In the genomic region with DNA sequence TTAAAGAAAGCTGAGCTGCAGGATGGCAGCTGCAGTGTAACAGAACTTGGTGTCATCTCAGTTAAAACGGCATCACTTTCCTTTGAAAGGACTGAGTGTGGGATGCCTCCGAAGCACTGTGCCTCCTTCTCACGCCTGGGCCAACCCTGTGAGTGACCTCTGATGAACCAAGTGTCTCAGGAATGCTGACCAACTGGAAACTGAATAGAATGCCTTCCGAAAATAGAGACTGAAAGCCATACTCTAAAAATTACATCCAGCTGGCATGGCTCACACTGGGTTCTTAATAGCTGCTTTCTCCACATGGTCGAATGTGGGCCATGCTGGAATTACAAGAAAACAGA, we compare ENCODE assay signal across 16 mouse cellular contexts.
A peak's percentile ranks its signal among the peaks of the same experiment; 100 is the strongest.
DNase-seq lines count a peak whose midpoint lies in the region; ATAC-seq and TF ChIP-seq lines count a peak whose summit lies in the region.
"Had no signal": no experiment of that assay in that cellular context is flagged by ENCODE, and none has a peak within 500 bp of the region (broad histone marks: within the 10 kb centered on the region; RNA-seq: fewer than 3 reads in every experiment).

No protein-coding gene starts in this region.

- 0 out of 2 replicates have a peak, but pooled peaks cover 4% of the 10 kb centered on the region for H3K36me3 ChIP-seq in heart, adult 2 months (ENCODE audit: control insufficient read depth, insufficient read depth, low read length)
- H3K36me3 ChIP-seq in heart, postnatal 0 days (replicated peaks; ENCODE audit: control insufficient read depth, insufficient read depth, low read length): no peaks in the 10 kb centered on the region
- no peaks in the 10 kb centered on the region for H3K36me3 ChIP-seq in kidney, embryonic 14.5 days (ENCODE audit: control insufficient read depth, insufficient read depth, low read length)
- H3K36me3 ChIP-seq: neural tube, embryonic 12.5 days had no signal

- no peak overlapping the region for H3K4me3 ChIP-seq in heart, adult 2 months
- no peak overlapping the region for H3K4me3 ChIP-seq in heart, postnatal 0 days (ENCODE audit: low read depth, low read length)
- no peak overlapping the region for H3K4me3 ChIP-seq in kidney, embryonic 14.5 days (ENCODE audit: low read length)
- H3K4me3 ChIP-seq: neural tube, embryonic 12.5 days had no signal

- no peaks in the 10 kb centered on the region for H3K27me3 ChIP-seq in heart, adult 2 months (ENCODE audit: control insufficient read depth, insufficient read depth, low read length)
- H3K27me3 ChIP-seq in heart, postnatal 0 days (ENCODE audit: control insufficient read depth, insufficient read depth, low read length): no peaks in the 10 kb centered on the region
- H3K27me3 ChIP-seq in kidney, embryonic 14.5 days (ENCODE audit: control insufficient read depth, insufficient read depth, low read length): no peaks in the 10 kb centered on the region
- H3K27me3 ChIP-seq: neural tube, embryonic 12.5 days had no signal

- H3K79me2 ChIP-seq in heart, adult 2 months (replicated peaks; ENCODE audit: control insufficient read depth, insufficient read depth, low read length): no peaks in the 10 kb centered on the region

- peak; percentile 85 for ATAC-seq in frontal cortex, adult (ENCODE audit: low TSS enrichment)
- peak; percentile 78 for ATAC-seq in heart, postnatal 0 days (ENCODE audit: insufficient read depth, low read depth)
- no peak for ATAC-seq in kidney, embryonic 14.5 days (ENCODE audit: low FRiP score, low TSS enrichment)
- ATAC-seq: forebrain, embryonic 14.5 days; liver, postnatal 0 days; midbrain, embryonic 16.5 days had no signal

- no peak for TF ChIP-seq CTCF in heart, adult 2 months (IDR thresholded peaks at IDR 0.05)
- TF ChIP-seq CTCF in heart, postnatal 0 days (IDR thresholded peaks at IDR 0.05; ENCODE audit: low read depth): no peak

- 29% methylated on average over 5 of the region's 5 CpGs for WGBS in heart, adult 2 months
- WGBS in heart, postnatal 0 days: 21% methylated on average over 5 of the region's 5 CpGs
- WGBS in kidney, embryonic 14.5 days: 36% methylated on average over 5 of the region's 5 CpGs

- no peak for TF ChIP-seq EP300 in heart, adult 2 months (IDR thresholded peaks at IDR 0.05; ENCODE audit: insufficient read depth, low read depth, low read length)
- no peak for TF ChIP-seq EP300 in heart, postnatal 0 days (IDR thresholded peaks at IDR 0.05; ENCODE audit: low read depth)

- H3K4me2 ChIP-seq in heart, postnatal 0 days (ENCODE audit: low read depth, low read length): no peak overlapping the region
- H3K4me2 ChIP-seq in kidney, embryonic 14.5 days (replicated peaks; ENCODE audit: low read depth, low read length): no peak overlapping the region
- H3K4me2 ChIP-seq: neural tube, embryonic 12.5 days had no signal

- no peak for DNase-seq in frontal cortex, postnatal 14 days (ENCODE audit: low spot score in 2 of 2)
- peak; percentile 49 for DNase-seq in brain, adult 2 months (ENCODE audit: low read depth, low spot score)
- peak; percentile 24 to 46 for DNase-seq in heart, adult 2 months
- peak; percentile 47 for DNase-seq in heart, postnatal 0 days (ENCODE audit: low spot score)
- no peak for DNase-seq in urinary bladder, postnatal 36 days (ENCODE audit: low spot score in 2 of 2)
- DNase-seq in urinary bladder, postnatal 25 days (ENCODE audit: low spot score): no peak
- DNase-seq: adrenal gland, adult 2 months; cerebellum, postnatal 36 days; left cerebral cortex, postnatal 4 days; liver, postnatal 0 days had no signal

- no peaks in the 10 kb centered on the region for H3K9me3 ChIP-seq in heart, postnatal 0 days (replicated peaks; ENCODE audit: control insufficient read depth, low read length)
- H3K9me3 ChIP-seq in kidney, embryonic 14.5 days (ENCODE audit: control insufficient read depth, low read length): no peaks in the 10 kb centered on the region
- H3K9me3 ChIP-seq: neural tube, embryonic 12.5 days had no signal

- no peak overlapping the region for H3K9ac ChIP-seq in heart, adult 2 months (ENCODE audit: low read depth, low read length)
- no peak overlapping the region for H3K9ac ChIP-seq in heart, postnatal 0 days (replicated peaks; ENCODE audit: low read depth, low read length)
- no peak overlapping the region for H3K9ac ChIP-seq in kidney, embryonic 14.5 days (ENCODE audit: low read depth, low read length)
- H3K9ac ChIP-seq: liver, postnatal 0 days; neural tube, embryonic 12.5 days had no signal

- H3K27ac ChIP-seq in heart, adult 2 months: peak overlapping the region; percentile 64
- peak overlapping the region; percentile 1; the same call in 1 of the 2 replicates for H3K27ac ChIP-seq in heart, postnatal 0 days (ENCODE audit: low read depth)
- H3K27ac ChIP-seq in kidney, embryonic 14.5 days (ENCODE audit: low read depth, low read length): no peak overlapping the region
- H3K27ac ChIP-seq: kidney, postnatal 0 days; neural tube, embryonic 12.5 days had no signal

- no peak for TF ChIP-seq POLR2A in heart, adult 2 months (IDR thresholded peaks at IDR 0.05; ENCODE audit: insufficient read depth, low read depth, low read length)

- H3K4me1 ChIP-seq in heart, adult 2 months (ENCODE audit: control insufficient read depth, insufficient read depth, low read length): no peaks in the 10 kb centered on the region
- peaks cover 5% of the 10 kb centered on the region; the same call in 1 of the 2 replicates for H3K4me1 ChIP-seq in heart, postnatal 0 days (ENCODE audit: control insufficient read depth, insufficient read depth)
- H3K4me1 ChIP-seq in kidney, embryonic 14.5 days (ENCODE audit: control insufficient read depth, insufficient read depth, low read length): no peaks in the 10 kb centered on the region
- H3K4me1 ChIP-seq: neural tube, embryonic 12.5 days had no signal

- intact Hi-C loops in heart, adult 2 months (cut with DNase I): no loop called here

Comparison
In these comparisons a context has a peak if more than half of its experiments do, and no peak if none do; other contexts are left out.
1. DNase-seq: peak in brain, adult 2 months (single experiment), heart, adult 2 months (2 of 2) and heart, postnatal 0 days (single experiment); none in frontal cortex, postnatal 14 days (0 of 2), urinary bladder, postnatal 36 days (0 of 2) and urinary bladder, postnatal 25 days (single experiment).